Mouse (Mus musculus) left cerebral cortex, adult 8-10 months (tissue): ENCODE measurements at regions not wholly inside any gene's neighbourhood (a gene's known extent, or its start where the extent isn't known, plus 50 kb on each side); places are given as distances from the start of the nearest gene placed in this dataset.

Source experiments
- DNase-seq, 2 experiments: peaks; one replicate each; pipeline ENCODE4 v3.0.0; 2022; ENCODE audit warnings: low spot score in 2 of 2

DNA sequence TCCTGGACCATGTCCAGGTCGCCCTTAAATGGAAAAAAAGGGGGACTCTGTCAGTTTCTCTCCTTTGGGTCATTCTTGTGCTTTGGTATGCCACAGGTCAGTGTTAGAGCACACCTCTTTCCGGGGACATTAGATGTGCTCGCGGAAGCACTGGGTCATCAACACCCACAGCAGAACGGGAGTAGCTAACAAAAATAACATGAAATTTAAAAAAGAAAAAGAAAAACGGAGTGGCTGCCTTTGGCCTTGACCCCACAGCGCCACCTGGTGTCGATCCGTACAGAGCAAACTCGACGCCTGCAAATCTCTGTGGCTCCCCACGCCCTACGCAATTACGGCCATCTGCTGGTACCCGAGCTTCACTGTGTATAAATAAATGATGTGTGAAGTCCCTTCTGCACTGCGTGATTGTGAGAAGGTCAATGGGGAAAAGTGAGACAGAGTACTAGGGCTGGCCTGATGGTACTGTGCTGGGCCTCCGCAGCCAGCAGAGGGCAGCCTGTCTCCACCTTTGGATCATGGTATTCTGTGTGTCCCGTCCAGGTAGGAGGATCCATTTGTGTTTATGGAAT is 99.0 kb upstream of the Slc7a12 start:
- DNase-seq, result peak; percentile 19 to 55

GRCm38 (mm10) chr3:14390656-14391055 is 89.8 kb upstream of the Slc7a12 start:
- DNase-seq, result no peak

GRCm38 (mm10) chr3:14398676-14399075 is 81.8 kb upstream of the Slc7a12 start:
- no peak for DNase-seq

DNA sequence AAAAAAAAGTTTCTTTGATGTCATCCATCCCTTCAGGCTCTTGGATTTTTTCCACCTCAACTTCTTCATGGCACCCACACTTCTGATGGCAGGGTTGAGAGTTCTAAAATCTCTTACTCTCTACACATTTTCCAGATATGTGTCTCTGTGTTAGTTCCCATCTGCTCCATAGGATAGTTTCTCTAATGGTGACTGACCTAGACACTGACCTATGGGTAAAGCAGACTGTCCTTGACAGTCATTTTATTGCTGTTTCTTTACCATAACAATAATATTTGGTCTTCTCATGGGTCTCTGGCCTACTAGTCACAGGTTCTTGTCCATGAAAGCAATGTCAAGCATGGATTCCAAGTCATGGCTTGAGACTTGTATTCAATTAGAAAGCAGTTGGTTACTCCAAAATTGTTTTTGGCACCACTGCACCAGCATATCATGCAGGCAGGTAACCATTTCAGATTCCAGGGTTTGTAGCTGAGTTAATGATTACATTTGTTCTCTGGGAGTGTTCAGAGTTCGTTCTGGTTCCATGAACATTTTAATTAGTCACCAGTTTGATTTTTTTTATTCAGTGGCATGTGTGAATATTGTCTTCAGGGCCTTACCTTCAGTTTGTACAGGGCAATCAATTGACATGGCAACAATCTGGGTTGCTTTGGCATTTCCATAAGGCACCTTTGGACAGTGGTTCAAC is 71.9 kb upstream of the Slc7a12 start:
- no peak for DNase-seq
